Mouse (Mus musculus) C2C12 (cell line): Measurements from ENCODE around the gene 9130213A22Rik.

Source experiments
- CTCF ChIP-seq: IDR thresholded peaks from one replicate; pipeline ENCODE4 v1.5.1; 2011; ENCODE audit not compliant: control insufficient read depth, insufficient read depth, insufficient read length
- MAX ChIP-seq: IDR thresholded peaks from one replicate; pipeline ENCODE4 v1.6.1; 2011; ENCODE audit warnings: mild to moderate bottlenecking, control low read depth
- MYOD1 ChIP-seq: IDR thresholded peaks from one replicate; pipeline ENCODE4 v1.6.1; 2011; ENCODE audit warnings: low read depth; ENCODE audit not compliant: control insufficient read depth, insufficient read length
- USF1 ChIP-seq: IDR thresholded peaks from one replicate; pipeline ENCODE4 v1.6.1; 2011; ENCODE audit warnings: low read depth, mild to moderate bottlenecking, control low read depth, moderate library complexity

- TF ChIP-seq CTCF: peak; percentile 69
- TF ChIP-seq MAX: no peak
- TF ChIP-seq USF1: no peak
- peak; percentile 51 for TF ChIP-seq MYOD1
Observed at GRCm38 (mm10) chr11:69171626-69172025, 49.2 kb upstream of the 9130213A22Rik start.
